Mouse (Mus musculus): ENCODE measurements around the gene Crip1.

DNA sequence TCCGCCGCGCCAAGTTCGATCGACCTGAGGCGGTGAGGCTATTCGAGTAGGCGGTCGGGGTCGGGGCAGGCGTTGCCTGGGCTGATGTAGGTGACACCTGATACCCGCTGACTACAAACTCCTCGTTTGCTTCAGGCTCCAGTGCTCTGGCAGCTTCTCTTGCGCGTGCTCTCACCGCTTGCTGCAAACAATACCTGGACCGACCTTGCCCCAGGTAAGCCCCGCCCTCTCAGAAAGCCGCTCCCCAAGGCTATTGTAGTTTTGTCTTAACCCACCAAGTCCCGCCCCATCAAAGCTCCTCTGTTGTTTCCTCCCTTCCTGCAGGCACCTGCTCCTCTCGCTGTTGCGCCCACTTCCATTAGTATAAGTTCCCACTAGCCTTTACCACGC is 10.4 kb downstream of the Crip1 start:
- TF ChIP-seq CTCF (IDR thresholded peaks at IDR 0.05) (no peak), EP300 (IDR thresholded peaks at IDR 0.05) (no peak)

Measured in lung, postnatal 0 days (tissue).